ENCODE assay signal across 30 mouse cellular contexts in the genomic region with DNA sequence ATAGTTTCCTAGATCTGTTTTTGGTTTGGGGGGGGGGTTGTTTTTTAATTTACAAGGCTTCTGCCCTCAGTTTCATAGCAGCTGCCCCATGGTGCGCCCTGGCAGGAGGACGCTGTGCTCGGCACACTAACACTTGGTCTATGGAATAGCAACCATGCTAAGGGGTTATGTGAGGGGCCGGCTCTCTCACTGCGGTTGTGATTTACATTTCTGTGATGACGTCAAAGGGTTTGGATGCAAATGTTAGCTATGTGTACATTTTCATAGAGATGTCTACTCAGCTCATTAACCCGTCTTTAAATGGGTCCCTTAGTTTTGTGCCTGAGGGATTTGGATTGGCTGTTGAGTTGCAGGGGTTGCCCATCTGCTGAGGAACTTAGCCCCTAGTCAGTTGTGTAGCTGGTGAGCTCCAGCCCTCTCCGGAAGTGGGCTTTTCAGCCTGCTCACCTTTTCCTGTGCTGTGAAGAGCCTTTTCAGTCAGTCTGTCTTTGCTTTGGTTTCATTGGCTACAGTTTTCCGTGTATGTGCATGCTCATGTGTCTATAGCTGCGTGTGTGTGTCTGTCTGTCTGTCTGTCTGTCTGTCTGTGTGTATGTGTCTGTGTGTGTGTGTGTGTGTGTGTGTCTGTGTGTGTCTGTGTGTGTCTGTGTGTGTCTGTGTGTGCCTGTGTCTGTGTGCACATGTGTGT.
"Had no signal": no experiment of that assay in that cellular context is flagged by ENCODE, and none has a peak within 500 bp of the region (broad histone marks: within the 10 kb centered on the region; RNA-seq: fewer than 3 reads in every experiment).

No protein-coding gene starts in this region.

- H3K27me3 ChIP-seq: limb, embryonic 12.5 days; limb, embryonic 13.5 days; limb, embryonic 15.5 days; liver, embryonic 12.5 days; liver, embryonic 13.5 days; liver, embryonic 15.5 days; lung, embryonic 15.5 days; megakaryocyte, embryonic 14.5 days; midbrain, embryonic 13.5 days; midbrain, embryonic 15.5 days; neural tube, embryonic 12.5 days had no signal

- H3K9ac ChIP-seq: limb, embryonic 12.5 days; limb, embryonic 13.5 days; limb, embryonic 15.5 days; liver, embryonic 12.5 days; liver, embryonic 13.5 days; liver, embryonic 14.5 days; liver, embryonic 15.5 days; liver, postnatal 0 days; lung, embryonic 14.5 days; lung, embryonic 15.5 days; midbrain, embryonic 12.5 days; midbrain, embryonic 13.5 days; midbrain, embryonic 15.5 days; neural tube, embryonic 12.5 days had no signal

- H3K4me3 ChIP-seq: limb, embryonic 10.5 days; limb, embryonic 12.5 days; limb, embryonic 13.5 days; limb, embryonic 15.5 days; liver, embryonic 12.5 days; liver, embryonic 13.5 days; liver, embryonic 15.5 days; lung, embryonic 15.5 days; megakaryocyte, embryonic 14.5 days; midbrain, embryonic 10.5 days; midbrain, embryonic 12.5 days; midbrain, embryonic 13.5 days; midbrain, embryonic 15.5 days; myocyte; neural tube, embryonic 12.5 days had no signal

- DNase-seq: left cerebral cortex, postnatal 4 days; liver; liver, embryonic 13.5 days; liver, postnatal 0 days; lung, adult 18-20 months; lung, adult 2 months; lung, embryonic 14.5 days; lung, postnatal 10 days; lung, postnatal 14 days; lung, postnatal 36 days; lung, postnatal 4 days; midbrain, embryonic 14.5 days had no signal

- H3K4me2 ChIP-seq: limb, embryonic 12.5 days; limb, embryonic 13.5 days; limb, embryonic 15.5 days; liver, embryonic 11.5 days; liver, embryonic 12.5 days; liver, embryonic 13.5 days; liver, embryonic 15.5 days; lung, embryonic 14.5 days; lung, embryonic 15.5 days; midbrain, embryonic 11.5 days; midbrain, embryonic 12.5 days; midbrain, embryonic 13.5 days; midbrain, embryonic 15.5 days; neural tube, embryonic 12.5 days had no signal

- H3K27ac ChIP-seq: limb, embryonic 10.5 days; limb, embryonic 12.5 days; limb, embryonic 13.5 days; limb, embryonic 15.5 days; liver, embryonic 12.5 days; liver, embryonic 13.5 days; liver, embryonic 14.5 days; liver, embryonic 15.5 days; lung, embryonic 15.5 days; macrophage; midbrain, embryonic 10.5 days; midbrain, embryonic 12.5 days; midbrain, embryonic 15.5 days; neural tube, embryonic 12.5 days had no signal

- H3K4me1 ChIP-seq: limb, embryonic 10.5 days; limb, embryonic 12.5 days; limb, embryonic 13.5 days; limb, embryonic 15.5 days; liver, embryonic 12.5 days; liver, embryonic 13.5 days; liver, embryonic 15.5 days; lung, embryonic 15.5 days; megakaryocyte, embryonic 14.5 days; neural tube, embryonic 12.5 days had no signal

- H3K36me3 ChIP-seq: limb, embryonic 10.5 days; limb, embryonic 12.5 days; limb, embryonic 13.5 days; limb, embryonic 15.5 days; liver, embryonic 12.5 days; liver, embryonic 13.5 days; liver, embryonic 15.5 days; lung, embryonic 15.5 days; midbrain, embryonic 10.5 days; midbrain, embryonic 12.5 days; midbrain, embryonic 13.5 days; midbrain, embryonic 15.5 days; neural tube, embryonic 12.5 days had no signal

- H3K9me3 ChIP-seq: limb, embryonic 10.5 days; limb, embryonic 12.5 days; limb, embryonic 13.5 days; limb, embryonic 15.5 days; liver, embryonic 12.5 days; liver, embryonic 13.5 days; liver, embryonic 15.5 days; lung, embryonic 15.5 days; megakaryocyte, embryonic 14.5 days; midbrain, embryonic 10.5 days; midbrain, embryonic 12.5 days; midbrain, embryonic 13.5 days; midbrain, embryonic 15.5 days; neural tube, embryonic 12.5 days had no signal
